Mouse (Mus musculus) bone marrow macrophage, adult 2 months (primary cell): ENCODE measurements around the gene Gm11639.

Experiments
- CTCF ChIP-seq: IDR thresholded peaks from 2 replicates; pipeline ENCODE4 v1.5.1; 2012; ENCODE audit warnings: low read depth, mild to moderate bottlenecking, low read length, moderate library complexity
- POLR2A ChIP-seq: IDR thresholded peaks from 2 replicates; pipeline ENCODE4 v1.6.1; 2012; ENCODE audit warnings: mild to moderate bottlenecking, low read depth, low read length, borderline replicate concordance

GRCm38 (mm10) chr11:105143564-105143963 lies 458.1 kb downstream of the Gm11639 start:
- TF ChIP-seq CTCF: no peak
- no peak for TF ChIP-seq POLR2A
